Mouse (Mus musculus) embryonic facial prominence, embryonic 13.5 days (tissue): ENCODE data around the gene Iqgap1. TPM values are rescaled to one million over a fixed set of nuclear protein-coding genes. Genes with fewer than 3 reads are reported as not detected.
A peak's percentile ranks its signal among the peaks of the same experiment; 100 is the strongest.

Experiments
- ATAC-seq: fragments of 200-750 bp; cut with Nextera tagmentation; 2 replicates; pipeline ENCODE4 v1.8.0; 2017; ENCODE audit warnings: low read depth; ENCODE audit not compliant: insufficient number of reproducible peaks, insufficient read depth, low FRiP score, low TSS enrichment
- H3K27ac ChIP-seq: fragments of 300-500 bp; sonication (generic); 2 replicates; pipeline ENCODE4 v1.5.1; 2015; ENCODE audit warnings: moderate library complexity, mild to moderate bottlenecking, inconsistent platforms
- H3K27me3 ChIP-seq: fragments of 300-500 bp; sonication (generic); 2 replicates; pipeline ENCODE4 v1.6.1; 2015; ENCODE audit warnings: mild to moderate bottlenecking, inconsistent platforms
- H3K36me3 ChIP-seq: fragments of 300-500 bp; sonication (generic); 2 replicates; pipeline ENCODE4 v1.6.1; 2015; ENCODE audit warnings: mild to moderate bottlenecking, inconsistent platforms
- H3K4me1 ChIP-seq: fragments of 300-500 bp; sonication (generic); 2 replicates; pipeline ENCODE4 v1.6.1; 2015; ENCODE audit warnings: inconsistent platforms
- H3K4me2 ChIP-seq: fragments of 300-500 bp; sonication (generic); 2 replicates; pipeline ENCODE4 v1.6.1; 2015; ENCODE audit warnings: moderate library complexity, mild to moderate bottlenecking, inconsistent platforms
- H3K4me3 ChIP-seq: fragments of 300-500 bp; sonication (generic); 2 replicates; pipeline ENCODE4 v1.5.1; 2015; ENCODE audit warnings: mild to moderate bottlenecking, inconsistent platforms
- H3K9ac ChIP-seq: fragments of 300-500 bp; sonication (generic); 2 replicates; pipeline ENCODE4 v1.6.1; 2015; ENCODE audit warnings: mild to moderate bottlenecking, inconsistent platforms
- H3K9me3 ChIP-seq: fragments of 300-500 bp; sonication (generic); 2 replicates; pipeline ENCODE4 v1.6.1; 2016; ENCODE audit warnings: inconsistent platforms
- WGBS: fragments of 180-500 bp; shearing (Covaris S2); methylation state at CpG from one replicate; pipeline ENCODE4 v1.1.7; 2015; ENCODE audit warnings: mixed read lengths; 5-methylcytosine and 5-hydroxymethylcytosine counted together
- polyA plus RNA-seq: library from polyadenylated mRNA; unstranded; fragments of >200 nt; fragmentation: Nextera tagmentation; extraction: Ambion mirVana; gene quantifications from 2 replicates; pipeline ENCODE4 v1.2.1, GENCODE M21; 2015

Gene Iqgap1
- polyA plus RNA-seq, 1 experiment from 2014 or later: 56.0 TPM

DNA sequence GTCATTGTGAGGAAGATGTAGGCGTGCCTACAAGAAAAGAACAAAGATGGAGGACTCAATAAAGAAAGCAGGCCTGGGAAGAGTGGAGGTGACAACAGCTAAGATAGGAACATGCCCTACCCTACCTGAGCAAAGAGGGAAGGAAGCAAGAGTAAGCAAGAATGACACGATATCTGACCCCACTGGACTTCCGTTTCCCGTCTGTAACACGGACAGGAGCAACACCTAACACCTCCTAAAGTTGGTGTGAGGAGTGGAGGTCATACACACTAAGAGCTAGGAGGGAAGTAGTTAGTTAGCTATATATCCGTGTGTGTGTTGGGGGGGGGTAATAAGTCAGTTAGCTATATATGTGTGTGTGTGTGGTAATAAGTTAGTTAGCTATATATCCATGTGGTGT is 47.4 kb downstream of the Iqgap1 start:
- H3K9me3 ChIP-seq: no peaks in the 10 kb centered on the region
- no peaks in the 10 kb centered on the region for H3K27me3 ChIP-seq
- ATAC-seq: no peak
- no peak overlapping the region for H3K9ac ChIP-seq
- 91% methylated on average over 6 of the region's 6 CpGs for WGBS
- H3K36me3 ChIP-seq: no peaks in the 10 kb centered on the region
- H3K4me3 ChIP-seq: no peak overlapping the region
- no peak overlapping the region for H3K4me2 ChIP-seq
- H3K4me1 ChIP-seq: peaks cover 39% of the 10 kb centered on the region
- peak overlapping the region; percentile 90; the same call in 1 of the 2 replicates for H3K27ac ChIP-seq

DNA sequence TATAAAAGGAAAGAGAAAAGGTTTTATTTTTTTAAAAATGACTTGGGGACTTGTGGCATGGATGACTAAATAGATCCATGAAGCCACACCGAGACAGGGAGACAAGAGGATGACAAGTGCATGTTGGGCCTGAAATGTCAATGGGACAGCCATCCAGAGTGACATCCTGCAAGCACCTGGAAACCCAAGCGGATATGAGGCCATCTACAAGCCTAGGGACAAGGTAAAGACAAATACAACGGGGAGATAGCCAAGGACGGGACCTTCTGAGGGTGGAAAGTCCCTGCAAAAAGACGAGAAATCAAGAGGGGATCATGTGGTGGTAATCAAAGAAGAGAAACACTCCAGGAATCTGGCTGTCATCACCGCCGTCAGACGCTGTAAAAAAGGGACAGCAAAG is 48.6 kb downstream of the Iqgap1 start:
- Histone ChIP-seq H3K9ac (no peak overlapping the region), H3K4me3 (no peak overlapping the region), H3K4me1 (peaks cover 34% of the 10 kb centered on the region), H3K27ac (0 out of 2 replicates have a peak overlapping the region, but pooled peaks have one; percentile 23), H3K4me2 (no peak overlapping the region), H3K36me3 (no peaks in the 10 kb centered on the region), H3K27me3 (no peaks in the 10 kb centered on the region), H3K9me3 (no peaks in the 10 kb centered on the region)
- WGBS: 51% methylated on average over 8 of the region's 8 CpGs
- no peak for ATAC-seq

DNA sequence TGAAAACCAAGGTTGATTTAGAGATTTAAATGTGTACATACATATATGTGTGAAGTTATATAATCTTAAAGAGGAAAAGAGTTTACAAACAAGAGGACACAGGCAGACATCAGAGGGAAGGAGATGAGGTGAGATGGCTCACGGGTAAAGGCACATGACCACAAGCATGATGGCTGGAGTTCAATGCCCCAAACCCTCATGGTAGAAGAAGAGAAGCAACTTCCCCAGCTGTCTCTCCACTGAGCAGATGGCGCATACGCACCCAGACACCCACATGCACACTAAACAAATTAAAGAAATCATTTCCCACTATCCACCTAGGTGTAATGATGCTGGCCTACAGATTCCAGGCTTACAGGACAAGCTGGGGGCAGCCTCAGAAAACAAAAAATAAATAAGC is 49.7 kb downstream of the Iqgap1 start:
- Histone ChIP-seq H3K4me2 (no peak overlapping the region), H3K27me3 (no peaks in the 10 kb centered on the region), H3K36me3 (no peaks in the 10 kb centered on the region), H3K4me3 (no peak overlapping the region), H3K9ac (no peak overlapping the region), H3K27ac (no peak overlapping the region), H3K9me3 (no peaks in the 10 kb centered on the region), H3K4me1 (peaks cover 25% of the 10 kb centered on the region)
- no peak for ATAC-seq
- 88% methylated on average over 3 of the region's 3 CpGs for WGBS

DNA sequence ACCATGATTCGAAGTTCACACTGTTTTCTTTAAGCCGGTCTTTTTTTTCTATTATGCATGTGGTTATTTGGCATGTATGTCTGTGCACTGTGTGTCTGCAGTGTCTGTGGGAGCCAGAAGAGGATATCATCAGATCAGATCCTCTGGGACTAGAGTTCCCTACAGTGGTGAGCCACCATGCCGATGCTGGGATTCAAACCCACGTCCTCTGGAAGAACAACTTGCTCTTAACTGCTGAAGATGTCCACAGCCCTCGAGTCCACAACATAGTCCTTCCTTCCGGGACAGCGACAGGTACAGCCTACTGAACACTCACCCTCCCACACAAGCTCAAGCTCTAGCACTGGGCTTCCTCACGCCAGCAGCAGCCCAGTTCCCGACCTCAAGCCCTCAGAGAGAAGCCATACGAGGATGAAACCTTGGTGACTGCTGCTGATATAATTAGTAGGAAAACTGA is 50.3 kb downstream of the Iqgap1 start:
- Histone ChIP-seq H3K4me3 (no peak overlapping the region), H3K4me2 (no peak overlapping the region), H3K27ac (no peak overlapping the region), H3K4me1 (peaks cover 25% of the 10 kb centered on the region), H3K27me3 (no peaks in the 10 kb centered on the region), H3K9ac (no peak overlapping the region), H3K9me3 (no peaks in the 10 kb centered on the region), H3K36me3 (no peaks in the 10 kb centered on the region)
- no peak for ATAC-seq
- WGBS: 80% methylated on average over 10 of the region's 10 CpGs

DNA sequence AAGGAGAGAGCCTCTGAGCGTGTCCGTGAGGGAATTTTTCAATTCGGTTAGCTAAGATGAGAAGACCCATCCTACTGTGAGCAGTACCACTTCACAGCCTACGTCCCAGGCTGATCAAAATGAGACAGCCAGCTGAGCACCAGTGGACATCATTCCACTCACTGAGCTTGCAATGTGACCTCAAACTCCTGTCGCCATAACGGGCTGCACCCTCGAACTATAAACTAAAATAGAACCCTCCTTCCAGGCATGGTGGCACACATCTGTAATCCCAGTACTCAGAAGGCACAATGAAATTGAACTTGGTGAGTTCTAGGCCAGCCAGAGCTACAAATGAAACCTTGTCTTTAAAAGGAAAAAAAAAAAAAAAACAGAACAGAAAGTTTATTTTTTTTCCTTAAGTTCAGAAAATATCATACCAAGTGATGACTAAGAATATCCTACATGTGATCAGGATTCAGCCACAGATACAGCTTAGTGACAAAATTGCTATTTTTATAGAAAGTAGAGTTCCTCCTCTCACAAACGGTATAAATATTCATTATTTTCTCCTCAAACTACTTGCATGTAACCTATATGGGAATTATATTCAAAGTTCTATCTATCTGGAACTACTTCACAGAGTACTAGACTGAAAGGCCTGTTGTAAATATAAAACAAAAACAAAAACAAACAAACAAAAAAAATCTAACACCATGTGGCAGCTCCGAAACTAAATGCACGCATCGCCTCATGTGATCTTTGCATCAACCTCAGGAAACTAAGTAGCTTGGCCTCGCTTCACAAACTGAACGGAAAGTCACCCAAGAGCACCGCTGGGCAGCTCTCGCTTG is 50.9 kb downstream of the Iqgap1 start:
- 90% methylated on average over 15 of the region's 15 CpGs for WGBS
- Histone ChIP-seq H3K9ac (no peak overlapping the region), H3K4me3 (no peak overlapping the region), H3K36me3 (no peaks in the 10 kb centered on the region), H3K4me2 (no peak overlapping the region), H3K27ac (peak overlapping the region; percentile 9; the same call in 1 of the 2 replicates), H3K9me3 (no peaks in the 10 kb centered on the region), H3K4me1 (peaks cover 25% of the 10 kb centered on the region), H3K27me3 (no peaks in the 10 kb centered on the region)
- no peak for ATAC-seq

DNA sequence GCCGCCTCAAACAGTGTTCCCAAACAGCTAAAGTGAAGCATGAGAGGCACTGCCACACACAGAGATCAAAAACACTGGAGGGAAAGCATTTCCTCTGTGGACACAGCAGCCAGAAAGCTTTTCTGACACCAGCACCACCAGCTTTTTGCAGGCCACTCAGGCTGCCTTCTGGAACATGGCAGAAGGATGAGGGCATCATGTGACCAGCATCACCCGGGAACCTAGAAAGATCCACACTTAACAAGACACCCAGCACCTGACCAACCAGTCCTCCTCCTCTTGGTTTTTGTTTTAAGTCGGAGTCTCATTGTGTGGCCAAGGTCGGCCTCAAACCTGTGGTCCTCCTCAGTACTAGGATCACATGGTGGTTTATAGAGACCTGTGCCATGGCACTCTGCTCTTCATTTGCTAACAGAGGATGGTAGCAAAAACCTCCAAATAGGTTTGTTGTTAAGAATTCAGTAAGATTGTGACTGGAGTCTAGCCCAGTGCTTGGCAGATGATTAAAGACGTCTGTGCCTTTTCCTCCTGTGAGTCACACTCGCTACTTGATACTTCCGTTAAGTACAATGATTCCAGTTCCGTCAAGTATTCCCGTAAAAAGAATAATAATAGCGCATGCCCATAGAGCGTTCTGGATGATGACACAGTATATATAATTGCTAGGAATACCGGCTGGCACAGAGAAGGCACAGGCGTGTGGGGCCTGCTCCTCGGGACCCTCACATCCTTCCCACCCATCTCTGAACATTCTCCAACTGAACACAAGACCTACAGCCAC is 51.8 kb downstream of the Iqgap1 start:
- Histone ChIP-seq H3K9me3 (no peaks in the 10 kb centered on the region), H3K4me3 (no peak overlapping the region), H3K9ac (no peak overlapping the region), H3K27me3 (no peaks in the 10 kb centered on the region), H3K4me2 (no peak overlapping the region), H3K27ac (peak overlapping the region; percentile 60), H3K4me1 (peaks cover 17% of the 10 kb centered on the region), H3K36me3 (no peaks in the 10 kb centered on the region)
- WGBS: 61% methylated on average over 14 of the region's 14 CpGs
- ATAC-seq: no peak

DNA sequence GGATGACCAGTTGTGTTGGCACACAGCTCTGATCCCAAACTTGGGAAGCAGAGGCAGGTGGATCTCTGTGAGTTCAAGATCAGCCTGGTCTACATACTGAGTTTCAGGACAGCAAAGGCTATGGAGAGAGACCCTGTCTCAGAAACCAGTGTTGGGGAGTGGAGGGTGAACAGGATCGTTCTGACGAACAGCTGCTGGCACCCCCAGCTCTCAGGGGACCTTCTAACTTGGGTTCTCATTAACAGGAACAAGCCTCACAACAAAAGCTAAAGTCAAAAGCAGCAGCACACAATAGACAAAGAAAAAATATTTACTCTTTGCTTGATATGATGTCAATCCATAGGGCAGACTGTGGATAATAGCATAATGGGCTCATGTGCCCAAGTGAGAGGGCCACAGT is 55.3 kb downstream of the Iqgap1 start:
- Histone ChIP-seq H3K4me1 (peaks cover 10% of the 10 kb centered on the region), H3K4me3 (no peak overlapping the region), H3K4me2 (no peak overlapping the region), H3K27me3 (no peaks in the 10 kb centered on the region), H3K9ac (no peak overlapping the region), H3K27ac (no peak overlapping the region), H3K9me3 (no peaks in the 10 kb centered on the region), H3K36me3 (peaks cover 19% of the 10 kb centered on the region; the same call in 1 of the 2 replicates)
- ATAC-seq: no peak
- WGBS: 93% methylated on average over 2 of the region's 2 CpGs

DNA sequence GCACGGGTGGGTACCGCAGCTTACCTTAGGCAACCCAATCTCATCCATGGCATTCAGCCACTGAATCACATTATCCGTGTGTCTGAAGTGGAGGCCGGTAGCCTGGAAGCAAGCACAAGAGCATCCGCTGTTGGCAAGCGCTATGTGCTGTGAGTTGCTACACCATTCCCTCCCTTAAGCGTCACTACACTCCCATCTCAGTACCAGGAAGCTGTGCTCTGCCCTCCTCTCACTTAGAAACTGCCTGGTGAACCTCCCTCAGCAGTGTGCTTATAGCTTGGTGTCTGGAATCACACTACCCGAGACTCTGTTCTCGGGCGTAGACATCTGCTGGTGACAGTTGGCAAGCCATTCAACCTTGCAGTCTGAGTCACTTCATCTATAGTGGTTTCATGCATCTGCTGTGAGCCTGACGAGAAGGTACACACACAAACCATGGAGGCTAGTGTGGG is 58.9 kb downstream of the Iqgap1 start:
- H3K27ac ChIP-seq: no peak overlapping the region
- 93% methylated on average over 11 of the region's 11 CpGs for WGBS
- peaks cover 9% of the 10 kb centered on the region; the same call in 1 of the 2 replicates for H3K4me1 ChIP-seq
- H3K9me3 ChIP-seq: no peaks in the 10 kb centered on the region
- H3K36me3 ChIP-seq: peaks cover 30% of the 10 kb centered on the region; the same call in 1 of the 2 replicates
- no peaks in the 10 kb centered on the region for H3K27me3 ChIP-seq
- no peak overlapping the region for H3K9ac ChIP-seq
- no peak overlapping the region for H3K4me2 ChIP-seq
- ATAC-seq: no peak
- no peak overlapping the region for H3K4me3 ChIP-seq

DNA sequence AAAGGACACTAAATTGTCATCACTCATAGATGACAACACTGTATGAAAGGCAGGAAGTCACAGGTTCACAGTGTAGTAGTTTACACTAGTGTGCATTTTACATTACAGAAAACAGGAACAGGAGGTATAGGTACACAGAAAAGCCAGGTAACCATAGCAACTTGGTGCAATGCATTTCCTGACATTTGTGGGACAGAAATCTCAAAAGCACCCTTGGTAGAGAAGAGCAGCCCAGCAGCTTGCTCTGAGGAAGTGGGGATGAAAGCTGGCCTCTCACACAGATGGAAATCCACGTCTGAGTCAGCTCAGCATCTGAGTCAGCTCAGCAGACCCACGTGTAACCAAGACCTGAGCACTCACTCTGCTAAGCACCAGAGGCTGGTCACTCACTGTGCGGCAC is 59.7 kb downstream of the Iqgap1 start:
- Histone ChIP-seq H3K4me1 (peaks cover 9% of the 10 kb centered on the region; the same call in 1 of the 2 replicates), H3K36me3 (peaks cover 30% of the 10 kb centered on the region; the same call in 1 of the 2 replicates), H3K9ac (no peak overlapping the region), H3K27me3 (no peaks in the 10 kb centered on the region), H3K27ac (no peak overlapping the region), H3K4me2 (no peak overlapping the region), H3K9me3 (no peaks in the 10 kb centered on the region), H3K4me3 (no peak overlapping the region)
- no peak for ATAC-seq
- 77% methylated on average over 3 of the region's 3 CpGs for WGBS

DNA sequence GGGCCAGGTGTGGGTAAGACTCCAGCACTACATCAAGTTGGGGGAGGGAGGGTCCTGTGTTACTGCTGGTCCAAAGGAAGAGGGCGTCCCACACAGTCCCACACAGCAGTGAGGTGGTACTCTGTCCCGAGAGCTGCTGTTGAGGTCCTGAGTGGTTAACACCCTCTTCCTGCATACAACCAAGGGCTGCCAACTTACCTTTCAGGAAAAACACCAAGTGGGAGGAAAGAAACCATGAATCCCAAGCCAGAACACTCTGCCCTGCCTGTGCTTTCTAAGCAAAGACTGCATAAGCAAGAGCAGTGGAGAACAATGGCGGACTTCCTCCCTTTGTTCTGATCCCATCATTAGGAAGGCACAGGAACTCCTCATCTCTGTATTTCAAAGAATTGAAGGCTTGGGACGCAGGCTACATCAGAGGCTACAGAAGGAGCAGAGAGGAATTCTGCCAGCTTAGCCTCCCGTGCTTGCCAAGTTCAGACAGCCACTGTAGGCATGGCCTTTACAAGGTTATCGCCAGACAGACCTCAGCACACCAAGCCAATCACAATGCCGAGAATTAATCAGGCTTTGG is 61.8 kb downstream of the Iqgap1 start:
- ATAC-seq: no peak
- H3K27ac ChIP-seq: peak overlapping the region; percentile 35
- WGBS: 77% methylated on average over 7 of the region's 7 CpGs

DNA sequence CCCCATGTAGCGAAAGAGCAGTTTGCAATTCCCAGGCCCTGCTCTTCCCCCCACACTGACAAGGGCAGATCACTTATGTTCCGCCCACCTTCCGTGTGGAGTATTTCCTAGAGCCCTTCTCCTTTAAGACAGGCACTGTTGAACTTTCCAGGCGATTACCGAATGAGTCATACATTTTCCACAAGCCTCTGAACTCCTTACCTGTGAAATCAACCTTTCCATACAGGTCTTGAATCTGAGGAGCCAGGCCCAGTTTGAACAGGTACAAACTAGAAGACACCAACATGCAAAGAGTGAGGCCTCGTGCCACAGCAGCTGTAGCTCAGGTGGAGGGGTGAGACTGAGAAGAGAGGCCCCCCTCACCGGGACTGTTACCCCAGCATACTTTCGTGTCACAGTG is 63.5 kb downstream of the Iqgap1 start:
- H3K4me2 ChIP-seq: no peak overlapping the region
- peaks cover 50% of the 10 kb centered on the region for H3K36me3 ChIP-seq
- no peaks in the 10 kb centered on the region for H3K9me3 ChIP-seq
- H3K4me1 ChIP-seq: peaks cover 9% of the 10 kb centered on the region; the same call in 1 of the 2 replicates
- H3K27me3 ChIP-seq: no peaks in the 10 kb centered on the region
- no peak overlapping the region for H3K27ac ChIP-seq
- no peak overlapping the region for H3K9ac ChIP-seq
- ATAC-seq: no peak
- H3K4me3 ChIP-seq: no peak overlapping the region
- WGBS: 77% methylated on average over 8 of the region's 8 CpGs

More for the DNA sequence above, 61.8 kb downstream of the Iqgap1 start:
- Histone ChIP-seq H3K9ac (no peak overlapping the region), H3K27me3 (no peaks in the 10 kb centered on the region), H3K4me3 (no peak overlapping the region), H3K4me2 (no peak overlapping the region), H3K4me1 (peaks cover 9% of the 10 kb centered on the region; the same call in 1 of the 2 replicates), H3K36me3 (peaks cover 38% of the 10 kb centered on the region; the same call in 1 of the 2 replicates), H3K9me3 (no peaks in the 10 kb centered on the region)
